Mouse (Mus musculus): ENCODE measurements around the gene C1qc. TPM values are rescaled to one million over a fixed set of nuclear protein-coding genes. Genes with fewer than 3 reads are reported as not detected.
A peak's percentile ranks its signal among the peaks of the same experiment; 100 is the strongest.

C1qc gene
- polyA plus RNA-seq (2015; fragmentation: Nextera tagmentation; extraction: Ambion mirVana) = 24.7 and 25.5 TPM in 2 replicates

- no peaks in the 10 kb centered on the region for H3K36me3 ChIP-seq
- ATAC-seq (ENCODE audit: low read depth) = no peak
- H3K9me3 ChIP-seq = no peaks in the 10 kb centered on the region
- WGBS = 64% methylated on average over 5 of the region's 5 CpGs
- no peak within 1 kb of the TSS for H3K4me2 ChIP-seq
- peaks cover 9% of the 10 kb centered on the region for H3K4me1 ChIP-seq (replicated peaks)
- no peak within 1 kb of the TSS for H3K4me3 ChIP-seq
- peaks cover 49% of the 10 kb centered on the region for H3K27me3 ChIP-seq
- no peak within 1 kb of the TSS for H3K9ac ChIP-seq
- no peak within 1 kb of the TSS for H3K27ac ChIP-seq (replicated peaks)
Observed at GRCm38 (mm10) chr4:136892811-136893210, at the start of gene C1qc. Gene C1qc (minus strand): TSS chr4:136893065.

DNA sequence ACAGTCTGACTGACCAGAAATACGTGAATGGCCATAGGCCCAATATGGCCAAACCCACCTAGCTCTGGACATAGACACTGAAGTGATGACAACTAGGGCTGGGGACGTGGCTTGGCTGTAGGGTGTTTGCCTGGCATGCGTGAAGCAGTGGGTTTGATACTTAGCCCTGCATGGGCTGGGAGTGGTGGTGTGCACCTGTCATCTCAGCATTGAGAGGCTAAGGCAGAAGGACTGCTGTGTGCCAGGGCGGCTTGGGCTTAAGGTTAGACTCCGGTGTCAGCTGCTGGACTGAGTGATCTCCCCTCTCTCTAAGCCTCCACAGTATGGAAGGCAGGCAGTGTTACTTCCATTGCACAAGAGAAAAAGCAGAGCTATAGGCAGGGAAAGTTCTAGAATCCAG lies 45.1 kb upstream of the C1qc start:
- WGBS = 88% methylated on average over 5 of the region's 5 CpGs
- no peak overlapping the region for H3K4me3 ChIP-seq
- peaks cover 21% of the 10 kb centered on the region for H3K4me1 ChIP-seq (replicated peaks)
- H3K27ac ChIP-seq (replicated peaks) = no peak overlapping the region
- no peak overlapping the region for H3K9ac ChIP-seq
- no peak overlapping the region for H3K4me2 ChIP-seq
- no peaks in the 10 kb centered on the region for H3K36me3 ChIP-seq
- no peaks in the 10 kb centered on the region for H3K9me3 ChIP-seq
- peaks cover 20% of the 10 kb centered on the region; the same call in 1 of the 2 replicates for H3K27me3 ChIP-seq
- ATAC-seq (ENCODE audit: low read depth) = no peak

GRCm38 (mm10) chr4:136937344-136937743 lies 44.5 kb upstream of the C1qc start:
- no peak overlapping the region for H3K27ac ChIP-seq (replicated peaks)
- ATAC-seq (ENCODE audit: low read depth) = no peak
- no peak overlapping the region for H3K9ac ChIP-seq
- H3K9me3 ChIP-seq = no peaks in the 10 kb centered on the region
- peaks cover 15% of the 10 kb centered on the region for H3K4me1 ChIP-seq (replicated peaks)
- no peaks in the 10 kb centered on the region for H3K36me3 ChIP-seq
- no peak overlapping the region for H3K4me2 ChIP-seq
- 70% methylated on average over 4 of the region's 4 CpGs for WGBS
- H3K27me3 ChIP-seq = peaks cover 19% of the 10 kb centered on the region; the same call in 1 of the 2 replicates
- H3K4me3 ChIP-seq = no peak overlapping the region

- no peak overlapping the region for H3K27ac ChIP-seq (replicated peaks)
- H3K4me3 ChIP-seq = no peak overlapping the region
- no peak overlapping the region for H3K4me2 ChIP-seq
- WGBS = 53% methylated on average over 18 of the region's 18 CpGs
- peaks cover 13% of the 10 kb centered on the region for H3K4me1 ChIP-seq (replicated peaks)
- ATAC-seq (ENCODE audit: low read depth) = no peak
- H3K27me3 ChIP-seq = 0 out of 2 replicates have a peak, but pooled peaks cover 19% of the 10 kb centered on the region
- H3K9me3 ChIP-seq = no peaks in the 10 kb centered on the region
- 0 out of 2 replicates have a peak overlapping the region, but pooled peaks have one; percentile 38 for H3K9ac ChIP-seq
- H3K36me3 ChIP-seq = no peaks in the 10 kb centered on the region
Observed at GRCm38 (mm10) chr4:136934746-136935613, 42.1 kb upstream of the C1qc start.

GRCm38 (mm10) chr4:136930474-136930873 lies 37.6 kb upstream of the C1qc start:
- Histone ChIP-seq H3K27me3 (peaks cover 31% of the 10 kb centered on the region; the same call in 1 of the 2 replicates), H3K9me3 (no peaks in the 10 kb centered on the region), H3K27ac (replicated peaks) (no peak overlapping the region), H3K9ac (no peak overlapping the region), H3K4me1 (replicated peaks) (peaks cover 38% of the 10 kb centered on the region), H3K36me3 (no peaks in the 10 kb centered on the region), H3K4me2 (no peak overlapping the region), H3K4me3 (no peak overlapping the region)
- ATAC-seq (ENCODE audit: low read depth) = no peak
- 89% methylated on average over 8 of the region's 8 CpGs for WGBS

DNA sequence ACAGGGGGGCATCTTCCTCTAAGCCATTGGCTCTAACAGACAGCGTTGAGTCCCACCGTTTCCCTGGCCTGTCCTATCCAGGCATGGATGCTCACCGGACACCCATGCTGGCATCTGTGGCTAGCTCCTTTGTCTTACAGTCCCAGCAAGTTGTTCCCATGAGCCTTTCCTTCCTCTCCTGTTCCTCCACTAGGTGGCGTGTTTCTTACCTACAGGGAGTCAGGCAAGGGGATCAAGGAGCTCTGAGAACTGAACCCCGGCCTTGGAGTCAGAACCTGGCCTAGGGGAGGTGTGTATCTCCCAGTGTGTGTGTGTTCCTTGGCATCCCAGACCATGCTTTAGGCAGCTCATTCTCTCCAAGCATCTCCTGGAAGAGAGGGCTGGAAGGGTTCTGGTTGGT lies 36.1 kb upstream of the C1qc start:
- H3K4me2 ChIP-seq = no peak overlapping the region
- H3K27me3 ChIP-seq = peaks cover 44% of the 10 kb centered on the region
- ATAC-seq (ENCODE audit: low read depth) = no peak
- peaks cover 32% of the 10 kb centered on the region for H3K4me1 ChIP-seq (replicated peaks)
- H3K36me3 ChIP-seq = no peaks in the 10 kb centered on the region
- 9% methylated on average over 5 of the region's 5 CpGs for WGBS
- no peaks in the 10 kb centered on the region for H3K9me3 ChIP-seq
- no peak overlapping the region for H3K9ac ChIP-seq
- no peak overlapping the region for H3K27ac ChIP-seq (replicated peaks)
- H3K4me3 ChIP-seq = no peak overlapping the region

GRCm38 (mm10) chr4:136925804-136926203 lies 32.9 kb upstream of the C1qc start:
- Histone ChIP-seq H3K27me3 (peaks cover 33% of the 10 kb centered on the region), H3K36me3 (no peaks in the 10 kb centered on the region), H3K9ac (no peak overlapping the region), H3K27ac (replicated peaks) (peak overlapping the region; percentile 85), H3K4me1 (replicated peaks) (peaks cover 38% of the 10 kb centered on the region), H3K4me3 (no peak overlapping the region), H3K9me3 (no peaks in the 10 kb centered on the region), H3K4me2 (no peak overlapping the region)
- 11% methylated on average over 15 of the region's 15 CpGs for WGBS
- peak; percentile 49; the same call in 1 of the 2 replicates for ATAC-seq (ENCODE audit: low read depth)

- H3K4me3 ChIP-seq = no peak overlapping the region
- H3K9ac ChIP-seq = no peak overlapping the region
- no peak overlapping the region for H3K27ac ChIP-seq (replicated peaks)
- no peaks in the 10 kb centered on the region for H3K9me3 ChIP-seq
- peaks cover 31% of the 10 kb centered on the region for H3K27me3 ChIP-seq
- no peaks in the 10 kb centered on the region for H3K36me3 ChIP-seq
- ATAC-seq (ENCODE audit: low read depth) = no peak
- 9% methylated on average over 6 of the region's 6 CpGs for WGBS
- no peak overlapping the region for H3K4me2 ChIP-seq
- H3K4me1 ChIP-seq (replicated peaks) = peaks cover 34% of the 10 kb centered on the region
Observed at GRCm38 (mm10) chr4:136924529-136924928, 31.7 kb upstream of the C1qc start.

DNA sequence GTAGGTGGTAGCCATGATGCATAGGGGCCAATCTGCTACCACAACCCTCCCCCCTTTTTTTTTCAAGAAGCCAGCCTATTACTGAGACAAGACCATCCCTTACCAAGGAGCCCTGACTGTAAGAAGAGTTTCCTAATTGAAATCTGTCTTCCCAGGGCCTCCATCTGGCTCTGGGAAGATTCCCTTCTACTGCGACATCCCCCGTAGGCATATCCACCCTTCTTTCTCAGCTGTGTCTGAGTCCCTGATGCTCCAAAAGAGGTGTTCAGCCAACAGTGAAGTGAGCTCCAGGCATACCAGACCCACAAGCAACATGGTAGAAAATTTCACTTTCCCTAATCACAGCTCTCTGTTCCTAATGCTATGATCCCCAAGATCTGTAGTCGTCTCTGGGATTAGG lies 26.7 kb upstream of the C1qc start:
- H3K9me3 ChIP-seq = no peaks in the 10 kb centered on the region
- H3K4me3 ChIP-seq = no peak overlapping the region
- peaks cover 23% of the 10 kb centered on the region for H3K4me1 ChIP-seq (replicated peaks)
- H3K4me2 ChIP-seq = no peak overlapping the region
- no peaks in the 10 kb centered on the region for H3K36me3 ChIP-seq
- WGBS = 81% methylated on average over 3 of the region's 3 CpGs
- H3K27ac ChIP-seq (replicated peaks) = no peak overlapping the region
- H3K27me3 ChIP-seq = peaks cover 10% of the 10 kb centered on the region
- no peak for ATAC-seq (ENCODE audit: low read depth)
- H3K9ac ChIP-seq = no peak overlapping the region

DNA sequence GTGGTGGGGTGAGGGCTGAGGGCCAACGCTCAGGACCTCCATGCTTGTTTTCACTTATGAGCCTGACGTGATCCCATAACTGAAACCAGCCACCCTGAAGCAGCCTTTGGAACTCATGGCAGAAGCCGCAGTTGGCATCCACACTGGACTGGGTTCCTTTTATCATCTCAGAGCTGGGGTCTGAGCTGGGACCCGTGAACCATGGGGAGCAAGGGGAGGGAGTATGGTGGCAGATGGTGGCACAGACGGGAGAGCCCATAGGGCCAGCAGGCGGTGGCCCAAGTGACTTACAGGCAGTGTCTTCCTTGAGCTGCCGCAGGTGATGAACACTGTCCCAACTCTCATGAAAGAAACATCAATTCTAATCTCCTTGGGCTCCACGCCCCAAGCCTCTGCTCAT lies 26.0 kb upstream of the C1qc start:
- Histone ChIP-seq H3K27me3 (peaks cover 3% of the 10 kb centered on the region), H3K27ac (replicated peaks) (no peak overlapping the region), H3K4me3 (no peak overlapping the region), H3K4me2 (no peak overlapping the region), H3K36me3 (no peaks in the 10 kb centered on the region), H3K9ac (no peak overlapping the region), H3K9me3 (no peaks in the 10 kb centered on the region), H3K4me1 (replicated peaks) (peaks cover 23% of the 10 kb centered on the region)
- no peak for ATAC-seq (ENCODE audit: low read depth)
- WGBS = 82% methylated on average over 8 of the region's 8 CpGs

GRCm38 (mm10) chr4:136917165-136917524 lies 24.3 kb upstream of the C1qc start:
- H3K27ac ChIP-seq (replicated peaks) = peak overlapping the region; percentile 34
- H3K4me3 ChIP-seq = no peak overlapping the region
- H3K27me3 ChIP-seq = peaks cover 3% of the 10 kb centered on the region; the same call in 1 of the 2 replicates
- H3K9ac ChIP-seq = 0 out of 2 replicates have a peak overlapping the region, but pooled peaks have one; percentile 1
- H3K9me3 ChIP-seq = no peaks in the 10 kb centered on the region
- H3K4me2 ChIP-seq = no peak overlapping the region
- peaks cover 30% of the 10 kb centered on the region for H3K4me1 ChIP-seq (replicated peaks)
- 31% methylated on average over 7 of the region's 7 CpGs for WGBS
- H3K36me3 ChIP-seq = no peaks in the 10 kb centered on the region
- ATAC-seq (ENCODE audit: low read depth) = 0 out of 2 replicates have a peak, but pooled peaks have one; percentile 29

GRCm38 (mm10) chr4:136916359-136917164 lies 23.7 kb upstream of the C1qc start:
- H3K4me2 ChIP-seq = no peak overlapping the region
- no peaks in the 10 kb centered on the region for H3K36me3 ChIP-seq
- no peaks in the 10 kb centered on the region for H3K9me3 ChIP-seq
- H3K27ac ChIP-seq (replicated peaks) = peak overlapping the region; percentile 34
- H3K9ac ChIP-seq = 0 out of 2 replicates have a peak overlapping the region, but pooled peaks have one; percentile 1
- peak; percentile 15; the same call in 1 of the 2 replicates for ATAC-seq (ENCODE audit: low read depth)
- 41% methylated on average over 20 of the region's 20 CpGs for WGBS
- H3K27me3 ChIP-seq = peaks cover 7% of the 10 kb centered on the region; the same call in 1 of the 2 replicates
- no peak overlapping the region for H3K4me3 ChIP-seq
- H3K4me1 ChIP-seq (replicated peaks) = peaks cover 32% of the 10 kb centered on the region

Measured in neural tube, embryonic 13.5 days (tissue).